ENCODE assay signal across 7 mouse cellular contexts in the genomic region with DNA sequence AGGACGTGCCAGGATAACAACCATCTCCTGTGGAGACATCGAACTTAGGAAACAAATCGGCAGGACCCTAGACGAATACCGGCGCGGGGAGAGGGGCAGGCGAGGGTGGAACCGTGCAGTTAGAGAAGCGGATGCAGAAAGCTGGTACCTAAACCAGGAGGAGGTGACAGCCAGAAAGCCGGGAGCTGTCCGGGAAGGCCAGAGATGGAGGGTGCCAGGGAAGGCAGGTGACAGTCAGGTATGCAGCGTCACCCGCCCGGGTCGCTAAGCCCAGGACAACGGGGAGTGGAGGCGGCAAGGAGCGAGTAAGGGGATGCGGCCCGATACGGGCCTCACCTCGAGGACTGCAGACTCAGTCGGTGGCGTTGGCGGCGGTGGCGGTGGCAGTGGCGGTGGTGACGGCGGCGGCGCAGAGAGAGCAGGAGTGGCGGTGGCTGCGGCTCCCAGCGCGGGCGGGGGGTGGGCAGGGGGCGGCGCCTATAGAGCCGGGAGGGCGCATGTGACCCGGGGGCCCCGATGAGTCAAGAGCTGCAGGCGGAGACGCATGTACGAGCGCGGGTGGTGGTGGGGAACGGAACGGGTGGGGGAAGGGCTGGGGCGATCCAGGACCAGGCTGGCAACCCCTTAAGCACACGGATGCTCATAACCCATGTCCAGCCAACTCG. TPM values are rescaled to one million over a fixed set of nuclear protein-coding genes. Genes with fewer than 3 reads are reported as not detected.
A peak's percentile ranks its signal among the peaks of the same experiment; 100 is the strongest.
DNase-seq lines count a peak whose midpoint lies in the region; ATAC-seq and TF ChIP-seq lines count a peak whose summit lies in the region.

A gene (minus strand): TSS at position 573 of the 665 bp plus-strand sequence.

- H3K4me2 ChIP-seq in heart, postnatal 0 days (ENCODE audit: low read depth, low read length) = peak within 1 kb of the TSS; percentile 86

- no peak for TF ChIP-seq EP300 in heart, postnatal 0 days (IDR thresholded peaks at IDR 0.05; ENCODE audit: low read depth)

- H3K9ac ChIP-seq in heart, postnatal 0 days (replicated peaks; ENCODE audit: low read depth, low read length) = peak within 1 kb of the TSS; percentile 37

- under 1% methylated on average over 54 of the region's 54 CpGs for WGBS in embryonic facial prominence, embryonic 10.5 days
- WGBS in heart, postnatal 0 days = 1% methylated on average over 43 of the region's 54 CpGs

- no peak for DNase-seq in G1E (ENCODE audit: low spot score)
- DNase-seq in adrenal gland, adult 2 months = peak; percentile 63
- peak; percentile 79 for DNase-seq in embryonic facial prominence, embryonic 10.5 days (ENCODE audit: low spot score)
- peak; percentile 38 for DNase-seq in heart, postnatal 0 days (ENCODE audit: low spot score)
- peak; percentile 69 to 72 for DNase-seq in layer of hippocampus, postnatal 25 days (ENCODE audit: extremely low spot score in 1 of 2, low spot score in 1 of 2)
- peak; percentile 45 to 64 for DNase-seq in lung, postnatal 4 days
- DNase-seq in right cerebral cortex, postnatal 25 days = peak; percentile 79

- TF ChIP-seq CTCF in G1E (IDR thresholded peaks at IDR 0.05; ENCODE audit: low read depth, low read length) = no peak
- no peak for TF ChIP-seq CTCF in heart, postnatal 0 days (IDR thresholded peaks at IDR 0.05; ENCODE audit: low read depth)

- H3K27ac ChIP-seq in embryonic facial prominence, embryonic 10.5 days (replicated peaks) = peak within 1 kb of the TSS; percentile 71
- H3K27ac ChIP-seq in heart, postnatal 0 days (ENCODE audit: low read depth) = no peak within 1 kb of the TSS

- H3K27me3 ChIP-seq in G1E (ENCODE audit: insufficient read depth, low read length) = peaks cover 65% of the 10 kb centered on the region
- H3K27me3 ChIP-seq in embryonic facial prominence, embryonic 10.5 days (replicated peaks; ENCODE audit: low read depth, poor library complexity, severe bottlenecking) = peaks cover 85% of the 10 kb centered on the region
- 0 out of 2 replicates have a peak, but pooled peaks cover 7% of the 10 kb centered on the region for H3K27me3 ChIP-seq in heart, postnatal 0 days (ENCODE audit: control insufficient read depth, insufficient read depth, low read length)

- H3K4me1 ChIP-seq in G1E (ENCODE audit: insufficient read depth, low read depth, low read length) = peaks cover 32% of the 10 kb centered on the region
- H3K4me1 ChIP-seq in embryonic facial prominence, embryonic 10.5 days = peaks cover 33% of the 10 kb centered on the region
- H3K4me1 ChIP-seq in heart, postnatal 0 days (ENCODE audit: control insufficient read depth, insufficient read depth) = peaks cover 7% of the 10 kb centered on the region; the same call in 1 of the 2 replicates

- no peaks in the 10 kb centered on the region for H3K9me3 ChIP-seq in G1E (replicated peaks)
- no peaks in the 10 kb centered on the region for H3K9me3 ChIP-seq in embryonic facial prominence, embryonic 10.5 days
- H3K9me3 ChIP-seq in heart, postnatal 0 days (replicated peaks; ENCODE audit: control insufficient read depth, low read length) = no peaks in the 10 kb centered on the region

- ATAC-seq in G1E (ENCODE audit: extremely low read depth, insufficient number of reproducible peaks, low FRiP score, poor library complexity, severe bottlenecking) = peak; percentile 46
- ATAC-seq in heart, postnatal 0 days (ENCODE audit: insufficient read depth, low read depth) = peak; percentile 83

- peak within 1 kb of the TSS; percentile 65; the same call in 1 of the 2 replicates for H3K4me3 ChIP-seq in G1E (ENCODE audit: low read depth, low read length)
- peak within 1 kb of the TSS; percentile 64 for H3K4me3 ChIP-seq in embryonic facial prominence, embryonic 10.5 days
- H3K4me3 ChIP-seq in heart, postnatal 0 days (ENCODE audit: low read depth, low read length) = peak within 1 kb of the TSS; percentile 50

- H3K36me3 ChIP-seq in G1E (replicated peaks) = no peaks in the 10 kb centered on the region
- no peaks in the 10 kb centered on the region for H3K36me3 ChIP-seq in embryonic facial prominence, embryonic 10.5 days (replicated peaks)
- no peaks in the 10 kb centered on the region for H3K36me3 ChIP-seq in heart, postnatal 0 days (replicated peaks; ENCODE audit: control insufficient read depth, insufficient read depth, low read length)

RNA-seq across cellular contexts. Expression of the gene that starts here (rescaled TPM):
- total RNA-seq in G1E (2014; fragmentation: Nextera tagmentation) (1.1 and 3.2 TPM in 2 replicates), G1E (2017) (3.4 and 3.6 TPM in 2 replicates)
- polyA plus RNA-seq in G1E (2012) = 0.13 and 0.29 TPM in 2 replicates
- total RNA-seq in adrenal gland, adult 2 months (2021) = 10 to 100 TPM; 12.4 to 35.9 TPM
- polyA plus RNA-seq in adrenal gland, adult 2 months (2012; rRNA removed) = 8.3 and 16.5 TPM in 2 replicates
- 2.3 and 2.4 TPM in 2 replicates for polyA plus RNA-seq in embryonic facial prominence, embryonic 10.5 days (2016; fragmentation: Nextera tagmentation; extraction: Ambion mirVana)
- 1.7 and 4.1 TPM in 2 replicates for total RNA-seq in heart, postnatal 0 days (2014; rRNA removed; ENCODE audit: low replicate concordance)
- polyA plus RNA-seq in heart, postnatal 0 days (2015; fragmentation: Nextera tagmentation; extraction: Ambion mirVana) = 1.3 and 1.5 TPM in 2 replicates
- 1,000 to 10,000 TPM in 1 of 2 experiments, 100 to 1,000 TPM in 1; 947 to 1,030 TPM for total RNA-seq in layer of hippocampus, postnatal 25 days (2021)

Comparison
In these comparisons a context has a peak if more than half of its experiments do, and no peak if none do; other contexts are left out.
1. RNA of the gene that starts here (total RNA-seq): 947 to 1,030 TPM in layer of hippocampus, postnatal 25 days; 12.4 to 35.9 TPM in adrenal gland, adult 2 months, 1.1 to 3.6 TPM in G1E and 1.7 to 4.1 TPM in heart, postnatal 0 days; every median in the first group is over 10 times any median in the second.
2. Peak in every context shown above with its lines, with median percentiles within 50 percentile points of each other: H3K4me3 ChIP-seq.